Comparison of ENCODE assay signal across 9 mouse cellular contexts in the genomic region with DNA sequence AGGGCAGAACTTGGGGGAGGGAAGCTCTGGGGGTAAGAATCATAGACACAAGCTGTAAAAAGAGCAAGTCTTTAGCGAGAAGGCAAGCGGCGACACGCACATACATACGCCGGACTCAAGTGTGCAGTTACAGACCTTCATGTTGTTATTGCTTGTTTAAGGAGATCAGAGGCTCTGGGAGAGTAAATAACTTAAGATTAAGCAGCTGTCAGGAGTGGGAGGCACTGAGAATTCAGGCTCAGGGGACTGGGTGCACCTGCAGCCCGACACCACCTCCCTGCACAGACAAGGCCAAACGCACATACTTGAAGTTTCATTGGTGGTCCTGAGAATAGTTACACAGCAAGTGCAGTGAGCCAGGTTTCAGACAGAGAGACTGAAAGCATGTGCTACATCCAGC.
"Had no signal": no experiment of that assay in that cellular context is flagged by ENCODE, and none has a peak within 500 bp of the region (broad histone marks: within the 10 kb centered on the region; RNA-seq: fewer than 3 reads in every experiment).

No protein-coding gene starts in this region.

- H3K4me3 ChIP-seq: liver, embryonic 13.5 days; midbrain, embryonic 10.5 days; neural tube, embryonic 12.5 days had no signal

- H3K4me1 ChIP-seq: liver, embryonic 13.5 days; midbrain, embryonic 10.5 days; neural tube, embryonic 12.5 days had no signal

- H3K4me2 ChIP-seq: liver, embryonic 13.5 days; neural tube, embryonic 12.5 days had no signal

- H3K9ac ChIP-seq: liver, embryonic 13.5 days; liver, postnatal 0 days; neural tube, embryonic 12.5 days had no signal

- H3K27ac ChIP-seq: liver, embryonic 13.5 days; midbrain, embryonic 10.5 days; neural tube, embryonic 12.5 days had no signal

- H3K27me3 ChIP-seq: liver, embryonic 13.5 days; neural tube, embryonic 12.5 days had no signal

- DNase-seq: kidney, adult 9 months; kidney, postnatal 10 days; liver, embryonic 13.5 days; liver, postnatal 0 days; midbrain, embryonic 14.5 days; thymus, adult 18-20 months; thymus, postnatal 14 days had no signal

- ATAC-seq: liver, postnatal 0 days had no signal

- H3K9me3 ChIP-seq: liver, embryonic 13.5 days; midbrain, embryonic 10.5 days; neural tube, embryonic 12.5 days had no signal
